Mouse (Mus musculus): ENCODE data around the gene Rps21. TPM values are rescaled to one million over a fixed set of nuclear protein-coding genes. Genes with fewer than 3 reads are reported as not detected.
"Not testable (repeated sequence)": the region's sequence is repeated elsewhere in the genome, so short reads cannot be mapped to it uniquely, and the experiment has no call there.

The Rps21 gene
- total RNA-seq, 2 experiments from 2014 or later: 736 to 838 TPM

DNA sequence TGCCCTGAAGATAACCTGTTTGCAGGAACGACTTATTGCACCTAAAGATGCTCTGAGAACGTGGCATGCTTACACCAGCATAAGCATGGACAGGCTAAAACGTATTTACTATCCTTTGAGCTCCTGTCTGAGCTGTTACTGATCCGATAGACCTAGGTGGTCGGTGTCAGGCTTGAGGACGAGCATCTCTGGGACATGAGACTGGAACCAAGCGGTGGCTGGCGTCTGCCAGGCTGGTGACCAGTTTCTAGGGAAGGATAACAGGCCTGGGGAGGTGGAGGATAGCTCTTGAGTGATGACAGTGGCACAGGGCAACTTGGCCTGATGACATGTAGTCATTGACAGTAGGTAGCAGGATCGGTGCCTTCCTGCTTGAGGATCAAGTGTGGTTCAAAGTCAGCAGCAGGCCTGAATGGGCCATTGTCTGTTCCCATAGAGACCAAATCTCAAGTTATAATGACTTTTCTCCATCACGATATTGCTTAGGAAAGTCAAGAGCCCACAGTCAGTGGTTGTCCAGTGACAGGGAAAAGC is 1.8 kb downstream of the Rps21 start:
- not testable (repeated sequence) for DNase-seq

DNA sequence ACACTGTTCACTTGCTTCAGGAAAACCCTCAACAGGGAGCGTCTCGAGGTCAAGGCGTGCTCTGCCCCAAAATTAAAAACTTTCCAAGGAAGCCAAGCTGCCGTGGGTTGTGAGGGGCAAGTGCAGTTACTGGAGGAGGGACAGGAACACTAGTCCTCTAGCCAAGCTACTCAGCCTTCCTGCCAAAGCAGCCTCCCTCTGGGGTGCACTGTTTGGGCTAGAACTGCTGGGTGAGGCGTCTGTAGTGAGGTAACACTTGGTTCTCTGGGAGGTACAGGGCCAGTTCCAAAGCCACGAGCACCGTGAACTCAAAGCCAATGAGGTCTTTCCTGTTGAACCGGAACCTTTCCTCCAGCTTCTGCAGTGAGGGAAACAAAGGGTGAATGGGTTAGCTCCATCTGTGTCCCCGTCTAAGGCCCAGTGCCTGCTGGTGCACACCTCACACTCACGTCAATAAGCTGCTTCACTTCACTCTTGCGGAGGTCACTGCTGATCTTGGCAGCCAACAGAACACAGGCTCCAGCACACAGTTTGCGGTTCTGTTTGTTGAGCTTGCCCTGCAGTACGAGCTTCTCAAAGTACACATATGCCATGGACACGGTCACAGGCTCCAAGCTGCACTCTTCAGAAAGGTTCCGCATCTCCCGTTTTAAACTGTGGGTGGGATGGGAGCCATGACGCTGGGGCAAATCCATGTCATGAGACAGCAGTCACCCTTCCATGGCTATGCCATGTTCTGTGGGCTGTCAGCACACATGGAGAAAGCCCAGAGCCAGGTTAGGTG is 2.8 kb downstream of the Rps21 start:
- DNase-seq: not testable (repeated sequence)

DNA sequence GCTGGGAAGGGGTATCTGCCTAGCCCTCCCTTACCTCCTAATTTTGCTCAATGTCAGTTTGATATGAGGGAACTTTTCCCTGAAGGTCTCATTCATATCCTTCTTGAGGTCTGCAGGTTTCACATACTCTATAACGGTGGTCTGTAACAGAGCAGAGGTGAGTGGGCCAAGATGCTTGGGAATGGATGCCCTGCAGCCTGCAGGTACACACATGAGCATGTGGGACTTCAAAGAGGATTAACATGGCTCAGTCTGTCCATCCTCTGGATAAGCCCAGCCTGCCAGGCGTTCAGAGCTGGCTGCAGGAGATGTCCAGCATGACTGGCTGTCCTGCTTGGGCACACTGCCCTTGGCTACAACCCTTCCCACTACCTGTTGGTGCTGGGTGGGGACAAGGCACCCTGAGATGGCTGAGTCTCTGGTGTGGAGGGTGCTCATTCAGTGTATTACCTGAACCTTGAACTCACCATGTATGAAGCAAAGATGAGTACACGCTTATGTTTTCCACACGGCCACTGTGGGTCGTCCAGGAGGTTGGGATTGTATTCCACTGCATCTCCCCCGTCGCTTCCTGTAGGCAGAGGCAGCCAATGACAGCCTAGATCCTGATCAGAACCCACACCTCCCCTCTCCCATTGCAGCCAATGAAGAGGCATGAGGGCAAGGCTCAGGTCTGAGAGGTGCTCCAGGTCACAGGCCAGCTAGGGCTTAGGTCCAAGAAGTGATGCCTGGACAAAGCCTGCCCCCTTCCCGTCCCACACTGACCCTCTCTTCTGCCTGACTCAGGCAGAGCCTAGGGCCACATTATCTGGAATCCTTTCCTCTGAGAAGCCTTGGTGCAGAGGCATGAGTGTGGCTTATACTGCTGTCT is 3.7 kb downstream of the Rps21 start:
- no peak for DNase-seq

DNA sequence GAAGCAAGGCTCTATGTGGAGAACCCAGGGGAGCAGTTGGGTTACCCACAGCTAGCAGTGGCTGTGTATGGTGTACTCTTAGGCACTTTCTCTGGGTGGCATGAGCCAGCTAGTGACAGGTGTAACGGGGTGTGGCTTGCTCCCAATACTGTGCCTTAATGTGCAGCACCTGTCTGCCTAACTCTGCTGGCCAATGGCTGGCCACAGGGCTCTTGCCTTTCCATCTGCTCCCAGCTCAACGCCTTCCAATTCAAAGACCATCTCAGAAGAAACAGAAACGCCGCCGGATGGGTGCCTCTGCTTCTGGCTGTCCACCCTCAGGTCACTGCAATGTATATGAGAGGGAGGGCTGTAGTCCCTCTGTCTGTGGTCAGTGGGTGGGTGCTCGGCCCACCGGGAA is 4.7 kb downstream of the Rps21 start:
- DNase-seq: no peak

DNA sequence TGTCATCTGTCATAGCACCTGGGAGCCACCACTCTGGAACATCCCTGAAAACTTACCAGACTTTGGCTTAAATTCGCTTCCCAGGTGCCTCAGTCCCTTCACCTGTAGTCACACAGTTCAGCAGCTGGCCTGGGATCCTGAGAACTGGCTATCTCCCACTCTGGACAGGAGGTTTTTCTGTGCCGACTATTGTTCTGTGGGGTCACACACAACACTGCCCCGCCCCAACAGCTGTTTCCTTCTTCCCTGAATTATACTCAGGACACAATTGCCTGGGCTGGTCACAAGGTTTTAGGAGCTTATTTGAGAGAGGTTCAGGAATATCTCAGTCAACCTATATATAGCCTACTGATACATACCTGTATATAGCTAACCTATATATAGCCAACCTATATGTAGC is 5.3 kb downstream of the Rps21 start:
- DNase-seq: peak in 1 of 2 experiments; percentile 43

DNA sequence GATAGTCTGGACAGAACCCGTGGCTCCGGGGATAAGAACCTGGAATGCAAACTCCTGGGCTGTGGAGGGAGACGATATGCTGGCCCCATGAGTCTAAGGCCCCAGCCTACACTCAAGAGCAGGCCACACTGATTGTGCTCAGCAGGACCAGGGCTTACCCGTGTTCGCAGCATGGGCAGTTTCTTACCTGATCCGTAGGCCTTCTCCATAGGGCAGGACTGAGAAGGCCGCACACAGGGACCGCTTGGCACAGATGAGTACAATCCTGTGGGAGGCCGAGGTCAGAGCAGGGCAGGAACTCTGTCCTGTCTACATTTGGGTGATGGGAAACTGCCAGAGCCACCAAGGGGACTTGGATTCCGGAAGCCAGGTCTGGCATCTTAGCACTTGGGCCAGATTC is 5.7 kb downstream of the Rps21 start:
- no peak for DNase-seq

DNA sequence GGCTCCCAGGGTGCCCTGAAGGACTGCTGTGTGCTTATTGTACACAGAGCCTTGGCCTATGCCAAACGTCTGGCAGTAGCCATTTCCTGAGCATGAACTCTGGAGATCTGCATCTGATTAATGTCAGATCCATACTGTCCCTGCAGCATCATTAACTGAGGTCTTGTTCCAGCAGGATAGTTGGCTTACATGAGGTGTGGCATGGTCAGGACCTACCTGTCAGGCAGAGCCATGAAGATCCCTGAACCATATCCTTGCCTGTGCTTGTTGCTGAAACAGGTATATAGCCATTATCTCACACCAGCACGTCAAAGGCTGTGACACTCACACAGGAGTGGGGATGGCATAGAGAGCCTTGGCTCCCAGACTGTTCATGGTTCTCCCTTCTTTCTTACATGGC is 10.8 kb downstream of the Rps21 start:
- DNase-seq: no peak

DNA sequence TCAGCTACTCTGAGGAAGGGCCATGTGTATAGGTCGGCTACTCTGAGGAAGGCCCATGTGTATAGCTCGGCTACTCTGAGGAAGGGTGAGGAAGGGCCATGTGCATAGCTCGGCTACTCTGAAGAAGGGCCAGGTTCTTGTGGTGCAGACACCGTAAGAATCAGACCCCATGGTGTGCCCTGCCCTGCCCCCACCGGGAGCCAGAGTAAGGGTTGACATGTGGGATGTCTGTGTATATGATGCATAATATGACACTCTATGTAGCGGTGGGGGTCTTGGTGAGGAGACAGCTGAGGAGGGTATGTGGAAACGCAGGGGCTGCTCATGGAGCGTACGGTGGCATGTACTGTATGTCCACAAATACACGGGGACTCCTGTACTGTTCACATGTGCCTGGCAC is 12.2 kb downstream of the Rps21 start:
- DNase-seq: no peak

DNA sequence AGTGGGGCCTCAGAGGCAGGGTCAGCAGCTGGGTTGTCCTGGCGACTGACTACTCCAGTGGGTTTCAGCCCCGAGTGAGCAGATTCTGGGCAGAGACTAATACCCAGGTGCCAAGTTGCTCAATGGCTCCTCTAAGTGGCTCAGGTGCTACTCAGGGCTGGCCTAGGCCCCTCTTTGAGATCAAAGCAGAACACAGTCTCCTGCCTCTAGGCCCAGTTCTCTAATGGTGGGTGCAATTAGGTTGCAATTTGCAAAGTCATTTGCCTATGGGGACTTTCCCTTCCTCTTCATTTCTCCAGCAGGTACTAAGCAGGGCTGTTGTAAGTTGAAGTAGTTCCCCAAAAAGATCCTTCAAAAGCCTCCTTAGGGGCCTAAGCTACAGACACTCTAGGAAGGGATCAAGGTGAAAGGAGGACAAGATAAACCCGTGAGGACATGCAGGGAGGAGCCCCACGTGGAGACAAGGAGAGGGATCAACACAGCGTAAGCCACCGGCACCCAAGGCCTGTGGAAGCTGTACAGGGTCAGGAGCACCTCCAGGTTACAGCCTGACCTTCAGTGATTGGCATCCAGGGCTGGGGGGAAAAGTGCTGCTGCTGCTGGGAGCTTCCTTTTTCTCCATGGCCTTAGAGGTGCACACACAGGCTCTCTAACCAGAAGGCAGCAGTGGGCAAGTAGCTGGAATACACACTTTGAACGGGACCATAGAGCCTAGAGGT is 13.5 kb downstream of the Rps21 start:
- no peak for DNase-seq

DNA sequence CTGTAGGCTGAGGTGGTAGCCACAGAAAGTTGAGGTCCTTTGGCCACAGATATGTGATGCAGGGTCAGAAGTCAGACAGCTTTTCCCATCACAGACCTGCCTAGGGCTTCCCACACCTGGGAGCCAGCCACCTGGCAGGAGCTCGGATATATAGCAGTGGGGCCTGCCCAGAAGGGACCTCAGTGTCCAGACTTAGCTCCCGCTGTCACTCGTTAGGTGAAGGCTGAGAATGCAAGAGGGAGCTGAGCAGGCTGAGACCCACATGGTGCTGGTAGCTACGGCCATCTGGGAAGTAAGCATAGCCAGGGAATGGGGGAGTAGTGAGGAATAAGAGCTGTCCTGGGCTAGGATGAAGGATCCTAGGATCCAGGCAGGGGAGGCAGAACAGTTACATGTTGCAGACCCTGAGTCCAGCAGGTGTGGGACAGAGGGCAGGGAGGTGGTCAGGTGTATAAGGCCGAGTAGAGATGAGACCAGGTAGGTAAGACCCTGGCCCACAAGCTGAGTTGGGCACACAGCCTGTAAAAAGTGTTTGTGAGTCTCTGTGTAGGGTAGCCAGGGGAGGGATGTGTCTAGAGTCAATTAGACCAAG is 14.7 kb downstream of the Rps21 start:
- no peak for DNase-seq

DNA sequence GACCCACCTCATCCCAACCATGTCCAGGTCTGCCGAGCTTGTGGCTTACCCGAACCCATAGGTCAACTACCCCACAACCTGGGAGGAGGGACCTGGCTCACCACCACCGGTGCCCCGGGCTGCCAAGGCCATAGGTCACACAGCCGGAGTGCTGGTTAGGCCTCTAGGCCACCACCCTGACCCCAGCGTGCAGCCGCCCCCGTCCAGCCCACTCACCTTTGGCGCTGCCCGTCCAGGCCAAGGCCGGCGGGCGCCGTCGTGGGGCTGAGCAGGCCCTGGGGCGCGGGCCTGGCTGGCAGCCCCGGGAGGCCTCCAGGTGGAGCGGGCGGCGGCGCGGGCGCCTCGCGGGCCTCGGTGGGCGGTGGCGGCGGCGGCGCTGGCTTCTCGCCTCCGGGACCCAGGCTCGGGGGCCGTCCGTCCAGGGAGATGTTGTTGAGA is 15.7 kb downstream of the Rps21 start:
- peak in 1 of 2 experiments; percentile 49 for DNase-seq

DNA sequence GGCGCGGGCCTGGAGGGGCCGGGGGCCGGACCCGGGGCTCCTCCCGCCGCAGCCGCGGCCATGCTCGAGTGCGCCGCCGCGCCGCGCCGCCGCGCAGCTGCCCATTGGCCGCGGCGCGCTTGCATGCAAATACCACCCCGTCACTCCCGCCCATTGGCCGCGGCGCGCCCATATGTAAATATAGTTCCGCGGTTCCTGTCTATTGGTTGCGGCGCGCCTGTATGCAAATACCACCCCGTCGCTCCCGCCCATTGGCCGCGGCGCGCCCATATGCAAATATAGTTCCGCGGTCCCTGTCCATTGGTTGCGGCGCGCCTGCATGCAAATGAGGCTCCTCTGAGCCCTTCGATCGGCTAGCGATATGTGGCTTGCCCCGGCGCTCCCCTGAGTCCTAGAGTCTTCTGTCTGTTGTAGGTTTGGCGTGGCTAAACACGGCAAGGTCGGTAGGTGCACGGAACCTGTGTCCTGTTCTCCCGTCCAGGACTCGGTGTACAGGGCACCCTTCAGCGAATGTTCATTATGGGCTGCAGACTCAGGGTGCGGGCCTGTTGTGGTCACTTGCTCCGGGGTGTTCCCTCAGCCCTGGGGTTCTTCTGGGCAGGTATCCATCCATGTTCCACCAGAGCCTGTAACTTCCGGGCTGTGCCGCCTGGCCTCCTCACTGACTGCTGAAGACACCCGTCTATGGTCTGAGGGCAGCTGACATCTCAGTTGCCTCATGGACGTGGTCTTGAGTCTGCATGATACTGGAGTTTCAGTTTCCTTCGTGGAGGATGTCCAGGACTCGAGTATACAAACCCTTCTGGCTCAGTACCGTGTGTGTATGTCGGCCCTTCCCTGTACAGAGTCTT is 16.4 kb downstream of the Rps21 start, which contains the start of gene Cables2:
Gene Cables2, minus strand, starts transcription at position 103 of the 851 bp plus-strand sequence.
- peak; percentile 91 to 95 for DNase-seq

DNA sequence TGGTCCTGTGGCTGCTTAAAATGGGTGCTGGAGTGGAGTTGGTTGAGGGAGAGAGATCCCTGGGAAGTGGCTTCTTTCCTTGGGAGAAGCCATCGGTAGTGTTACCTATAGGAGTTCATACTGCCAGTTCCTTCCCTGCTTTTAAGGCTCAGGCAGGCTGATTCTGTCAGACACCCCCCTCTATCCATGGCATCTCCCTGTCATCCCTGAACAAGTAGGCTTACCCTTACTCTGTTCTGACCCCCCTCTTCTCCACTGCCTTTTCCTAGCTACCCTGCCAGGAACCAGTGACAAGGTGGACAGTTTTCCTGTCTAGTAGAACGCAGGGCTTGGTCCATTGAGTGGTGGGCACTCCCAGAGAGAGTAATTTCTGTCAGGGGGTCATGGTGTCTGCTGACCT is 17.3 kb downstream of the Rps21 start:
- DNase-seq: no peak

DNA sequence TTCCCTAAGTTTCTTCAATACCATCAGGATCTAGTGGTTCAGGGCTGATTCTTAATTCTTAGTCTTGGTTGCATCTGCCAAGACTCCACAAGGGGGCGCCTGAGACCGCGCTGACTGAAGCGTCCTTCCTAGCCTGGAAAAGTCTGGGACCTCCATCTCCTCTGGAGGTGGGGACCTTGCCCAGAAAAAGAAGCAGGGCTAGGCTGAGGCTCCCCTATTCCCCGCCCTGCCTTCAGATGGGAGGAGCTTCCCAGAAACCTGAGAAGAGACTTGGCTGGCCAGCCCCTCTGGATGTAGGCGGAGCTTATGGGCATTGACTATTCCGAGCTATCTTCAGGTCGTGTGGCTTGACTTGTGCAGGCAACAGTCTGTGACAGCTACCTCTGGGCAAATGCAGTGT is 18.7 kb downstream of the Rps21 start:
- DNase-seq: peak; percentile 77 to 87

DNA sequence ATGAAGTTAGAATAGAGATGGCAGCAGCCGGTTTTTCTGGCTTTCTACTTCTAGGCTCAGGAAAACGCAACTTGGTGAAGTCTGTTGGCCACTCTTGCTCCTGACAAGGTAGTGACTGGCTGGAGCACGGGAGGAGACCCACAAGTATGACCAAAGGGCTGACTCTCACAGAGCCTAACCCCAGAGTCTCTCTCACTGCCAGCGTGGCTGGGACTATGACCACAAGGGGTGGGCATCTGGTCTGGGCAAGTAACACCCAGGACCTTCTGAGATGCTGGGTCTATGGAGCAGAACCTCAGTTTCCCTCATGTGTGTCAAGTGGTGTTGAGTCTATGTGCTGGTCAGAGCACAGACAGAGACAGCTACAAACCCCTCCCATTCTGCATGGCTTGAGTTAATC is 19.2 kb downstream of the Rps21 start:
- no peak for DNase-seq

DNA sequence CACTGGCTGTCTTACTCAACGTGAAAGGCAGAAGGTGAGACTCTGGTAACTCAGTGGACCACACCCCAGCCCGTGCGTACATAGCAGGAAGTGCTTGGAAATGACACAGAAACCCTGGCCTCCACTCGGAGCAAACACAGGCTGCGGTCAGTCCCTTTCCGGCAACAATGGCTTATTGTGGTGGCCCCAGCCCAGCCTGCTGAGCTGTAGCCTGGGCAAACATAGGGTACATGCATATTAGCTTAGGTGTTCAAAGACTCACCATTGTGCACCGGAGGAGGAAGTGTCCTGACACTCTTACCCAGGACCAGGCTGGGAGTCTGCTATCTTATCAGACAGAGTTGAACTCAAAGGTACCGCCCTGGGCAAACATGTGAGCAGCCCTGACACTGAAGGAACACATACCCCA is 19.7 kb downstream of the Rps21 start:
- DNase-seq: no peak

DNA sequence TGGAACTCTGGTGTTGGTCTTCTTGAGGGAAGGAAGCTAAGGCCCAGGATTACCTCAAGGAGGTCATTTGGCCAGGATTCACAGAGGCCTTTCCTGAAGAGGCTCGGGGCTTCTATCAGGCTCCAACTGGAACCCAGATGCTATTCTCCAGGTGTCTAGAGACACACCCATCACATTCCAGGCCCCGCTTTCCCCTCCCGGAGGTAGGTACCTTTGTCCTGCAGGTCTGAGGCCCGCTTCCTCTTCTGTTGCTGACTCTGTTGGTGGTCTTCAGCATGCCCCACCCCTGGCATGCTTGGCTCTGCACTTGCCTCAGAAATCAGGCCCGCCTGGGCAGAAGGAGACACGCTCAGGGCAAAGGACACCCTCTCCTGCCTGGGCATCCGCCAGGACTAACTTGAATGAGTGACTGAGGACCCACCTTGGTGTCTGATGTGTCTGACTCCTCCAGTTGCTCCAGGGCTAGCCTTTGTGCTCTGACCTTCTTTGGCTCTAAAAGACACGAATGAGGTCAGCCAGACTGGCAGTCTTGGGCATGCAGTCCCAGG is 20.7 kb downstream of the Rps21 start:
- DNase-seq: no peak

DNA sequence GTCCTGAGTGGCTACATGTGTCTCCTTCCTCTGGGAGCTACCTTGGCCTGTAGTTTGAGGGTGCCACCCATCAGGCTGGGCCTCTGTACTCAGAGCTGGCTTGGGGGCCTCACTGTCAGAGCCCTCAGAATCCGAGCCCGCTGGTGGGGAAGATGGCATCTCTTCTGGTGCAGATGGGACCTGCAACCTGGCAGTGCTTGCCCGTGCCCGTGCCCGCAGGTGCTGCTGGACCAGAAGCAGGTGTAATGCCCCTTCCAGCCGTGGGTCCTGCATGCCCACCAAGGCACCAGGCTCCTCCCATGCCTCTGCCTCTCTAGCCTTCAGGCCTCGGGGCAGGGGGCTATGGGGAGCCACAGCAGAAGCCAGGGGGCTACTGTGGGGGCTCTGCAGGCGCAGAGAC is 22.1 kb downstream of the Rps21 start:
- no peak for DNase-seq

DNA sequence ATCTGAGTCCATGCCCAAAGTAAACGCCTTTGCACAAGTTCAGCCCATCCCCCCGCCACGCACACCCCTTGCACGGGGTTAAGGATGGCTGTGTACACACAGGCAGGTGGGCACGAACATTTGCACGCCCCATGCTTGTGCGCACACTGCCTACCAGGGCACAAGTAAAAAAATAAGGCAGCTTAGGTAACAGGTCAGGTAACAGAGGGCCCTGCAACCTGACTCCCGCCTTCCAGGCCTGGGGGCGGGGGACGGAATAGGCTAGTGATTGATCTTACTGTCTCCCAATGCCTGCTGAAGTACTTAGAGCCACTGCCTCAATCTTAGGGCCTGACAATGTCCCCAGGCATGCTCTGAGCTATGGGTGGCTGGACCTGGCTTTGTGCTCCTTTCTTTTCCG is 31.8 kb downstream of the Rps21 start:
- no peak for DNase-seq

DNA sequence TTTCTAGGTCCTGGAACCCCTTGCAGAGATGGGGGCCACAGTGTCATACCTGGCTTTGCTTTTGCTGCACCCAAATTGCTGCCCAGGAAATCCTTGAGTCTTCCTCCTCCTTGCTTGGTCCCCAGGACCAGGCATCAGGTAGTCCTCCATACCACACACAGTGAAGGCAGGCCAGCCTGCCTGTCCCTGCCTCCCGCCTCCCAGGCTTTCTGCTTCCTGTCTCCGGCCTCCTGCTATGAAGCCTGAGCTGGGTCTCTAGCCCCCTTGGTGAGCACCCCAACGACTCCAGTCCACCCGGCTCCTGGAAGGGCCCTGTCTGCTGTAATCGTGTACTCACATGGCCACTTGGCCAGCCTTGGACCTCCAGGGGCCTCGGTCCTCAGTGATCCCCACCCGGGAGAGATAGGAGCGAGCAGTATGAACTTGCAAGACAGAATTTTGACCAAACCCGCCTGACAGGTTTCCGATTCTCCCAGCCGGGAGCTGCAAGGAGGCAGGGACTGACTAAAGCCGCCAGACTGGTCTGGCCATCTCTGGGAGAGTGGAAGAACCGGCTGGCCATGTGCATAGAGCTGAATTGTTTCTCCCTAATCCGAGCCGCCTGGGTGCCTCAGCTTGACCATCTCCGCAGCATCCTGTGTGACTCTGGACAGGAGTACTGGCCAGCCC is 32.4 kb downstream of the Rps21 start, which contains the start of gene Rbbp8nl:
Gene Rbbp8nl, minus strand, starts transcription at position 440 of the 669 bp plus-strand sequence.
- DNase-seq: no peak

Measured in adrenal gland, postnatal 36 days (tissue).